Mouse (Mus musculus): ENCODE data around the gene Aldh3a2.

GRCm38 (mm10) chr11:61266551-61267533, at the start of gene Aldh3a2:
- peak; percentile 91 for TF ChIP-seq TBP (IDR thresholded peaks at IDR 0.05; ENCODE audit: low read depth, low read length)
- peak in 2 of 3 experiments; percentile 3 to 10; a peak in 1 of 6 replicates for TF ChIP-seq CTCF (IDR thresholded peaks at IDR 0.05 in 2 of 3, conservative IDR thresholded peaks at IDR 0.05 in 1 of 3; ENCODE audit: control insufficient read depth in 1 of 3, insufficient read depth in 1 of 3, low read depth in 2 of 3, low read length in 3 of 3, poor library complexity in 1 of 3, severe bottlenecking in 1 of 3)
- TF ChIP-seq ZNF384 (IDR thresholded peaks at IDR 0.05; ENCODE audit: low read depth, low read length) = no peak
- peak; percentile 74 for TF ChIP-seq ETS1 (IDR thresholded peaks at IDR 0.05; ENCODE audit: low read depth, low read length)
- peak in 1 of 2 experiments; percentile 53; a peak in 2 of 4 replicates for TF ChIP-seq EP300 (IDR thresholded peaks at IDR 0.05; ENCODE audit: low read depth in 1 of 2, low read length in 2 of 2)
- TF ChIP-seq MAX (IDR thresholded peaks at IDR 0.05; ENCODE audit: low read length) = peak; percentile 100
- TF ChIP-seq JUND (IDR thresholded peaks at IDR 0.05; ENCODE audit: low read depth, low read length) = no peak
- no peak for TF ChIP-seq CHD2 (IDR thresholded peaks at IDR 0.05; ENCODE audit: low read length)
- TF ChIP-seq ZC3H11A (IDR thresholded peaks at IDR 0.05; ENCODE audit: low read depth, low read length) = 0 out of 2 replicates have a peak, but pooled peaks have one; percentile 17

Data from MEL (cell line).